15 mouse cellular contexts compared by ENCODE assay signal in genomic region chr9:118881946-118882284, GRCm38 (mm10). TPM values are rescaled to one million over a fixed set of nuclear protein-coding genes. Genes with fewer than 3 reads are reported as not detected.
"Had no signal": no experiment of that assay in that cellular context is flagged by ENCODE, and none has a peak within 500 bp of the region (broad histone marks: within the 10 kb centered on the region; RNA-seq: fewer than 3 reads in every experiment).

No protein-coding gene starts in this region.

- H3K9ac ChIP-seq: limb, embryonic 13.5 days; liver, embryonic 12.5 days; liver, embryonic 15.5 days; lung, embryonic 15.5 days; midbrain, embryonic 13.5 days; neural tube, embryonic 13.5 days; stomach, embryonic 15.5 days had no signal

- H3K4me1 ChIP-seq: limb, embryonic 10.5 days; liver, embryonic 12.5 days; liver, embryonic 15.5 days; lung, embryonic 15.5 days; midbrain, embryonic 10.5 days; midbrain, embryonic 13.5 days; neural tube, embryonic 13.5 days; stomach, embryonic 15.5 days had no signal

- H3K4me3 ChIP-seq: limb, embryonic 10.5 days; limb, embryonic 13.5 days; liver, embryonic 12.5 days; liver, embryonic 15.5 days; lung, embryonic 15.5 days; megakaryocyte, embryonic 14.5 days; midbrain, embryonic 10.5 days; midbrain, embryonic 13.5 days; myocyte; neural tube, embryonic 13.5 days; stomach, embryonic 15.5 days had no signal

- H3K9me3 ChIP-seq: limb, embryonic 10.5 days; limb, embryonic 13.5 days; liver, embryonic 12.5 days; liver, embryonic 15.5 days; lung, embryonic 15.5 days; midbrain, embryonic 10.5 days; midbrain, embryonic 13.5 days; neural tube, embryonic 13.5 days; stomach, embryonic 15.5 days had no signal

- H3K27ac ChIP-seq: kidney, postnatal 0 days; limb, embryonic 10.5 days; limb, embryonic 13.5 days; liver, embryonic 12.5 days; liver, embryonic 15.5 days; lung, embryonic 15.5 days; midbrain, embryonic 10.5 days; midbrain, embryonic 13.5 days; neural tube, embryonic 13.5 days; stomach, embryonic 15.5 days had no signal

- H3K4me2 ChIP-seq: limb, embryonic 13.5 days; liver, embryonic 12.5 days; liver, embryonic 15.5 days; lung, embryonic 15.5 days; midbrain, embryonic 13.5 days; neural tube, embryonic 13.5 days; stomach, embryonic 15.5 days had no signal

- ATAC-seq: liver, embryonic 12.5 days; midbrain, embryonic 13.5 days; midbrain, embryonic 16.5 days had no signal

- DNase-seq: right cerebral cortex, postnatal 4 days had no signal

- H3K36me3 ChIP-seq: liver, embryonic 12.5 days; liver, embryonic 15.5 days; lung, embryonic 15.5 days; midbrain, embryonic 10.5 days; midbrain, embryonic 13.5 days; neural tube, embryonic 13.5 days had no signal

- H3K27me3 ChIP-seq: limb, embryonic 13.5 days; liver, embryonic 12.5 days; liver, embryonic 15.5 days; lung, embryonic 15.5 days; midbrain, embryonic 13.5 days; neural tube, embryonic 13.5 days; stomach, embryonic 15.5 days had no signal

RNA-seq across cellular contexts. Expression of gene Ctdspl, which starts 44.3 kb away (rescaled TPM):
- total RNA-seq: monocyte, adult 5-6 weeks had no signal
